Mouse (Mus musculus) cerebellum, adult (tissue): ENCODE measurements around the gene Olfr1170.

Source experiments
- ATAC-seq: cut with Nextera tagmentation; 2 replicates; pipeline ENCODE4 v1.9.2; 2017; ENCODE audit warnings: mild to moderate bottlenecking, moderate library complexity, mixed read lengths; ENCODE audit not compliant: insufficient number of reproducible peaks, low FRiP score, low TSS enrichment

Olfr1170 gene

GRCm38 (mm10) chr2:88228234-88228633 is at the start of gene Olfr1170:
Gene Olfr1170, minus strand, starts transcription at chr2:88228334.
- no peak for ATAC-seq

GRCm38 (mm10) chr2:88220784-88221183 is 7.3 kb downstream of the Olfr1170 start:
- no peak for ATAC-seq

GRCm38 (mm10) chr2:88181580-88181979 is 46.6 kb downstream of the Olfr1170 start, which contains the start of gene Olfr1168:
Gene Olfr1168, plus strand, starts transcription at chr2:88181880.
- no peak for ATAC-seq
